Mouse (Mus musculus): ENCODE results near the gene Pnlip. TPM values are rescaled to one million over a fixed set of nuclear protein-coding genes. Genes with fewer than 3 reads are reported as not detected.

Gene Pnlip
- polyA plus RNA-seq, 1 experiment: not detected

- no peak for TF ChIP-seq GATA1 (IDR thresholded peaks at IDR 0.05; ENCODE audit: low read length)
Observed at GRCm38 (mm10) chr19:58695314-58695713, 43.0 kb downstream of the Pnlip start.

- no peak for TF ChIP-seq GATA1 (IDR thresholded peaks at IDR 0.05; ENCODE audit: low read length)
Observed at GRCm38 (mm10) chr19:58696235-58696634, 43.9 kb downstream of the Pnlip start.

GRCm38 (mm10) chr19:58704556-58704955 is 52.3 kb downstream of the Pnlip start:
- TF ChIP-seq GATA1 (IDR thresholded peaks at IDR 0.05; ENCODE audit: low read length): no peak

GRCm38 (mm10) chr19:58708611-58709010 is 56.3 kb downstream of the Pnlip start:
- no peak for TF ChIP-seq GATA1 (IDR thresholded peaks at IDR 0.05; ENCODE audit: low read length)

GRCm38 (mm10) chr19:58717925-58718324 is 65.6 kb downstream of the Pnlip start:
- TF ChIP-seq GATA1 (IDR thresholded peaks at IDR 0.05; ENCODE audit: low read length): no peak

GRCm38 (mm10) chr19:58720439-58720838 is 68.1 kb downstream of the Pnlip start:
- no peak for TF ChIP-seq GATA1 (IDR thresholded peaks at IDR 0.05; ENCODE audit: low read length)

GRCm38 (mm10) chr19:58726551-58726950 is 74.3 kb downstream of the Pnlip start:
- TF ChIP-seq GATA1 (IDR thresholded peaks at IDR 0.05; ENCODE audit: low read length): no peak

- no peak for TF ChIP-seq GATA1 (IDR thresholded peaks at IDR 0.05; ENCODE audit: low read length)
Observed at GRCm38 (mm10) chr19:58727756-58728155, 75.5 kb downstream of the Pnlip start.

- TF ChIP-seq GATA1 (IDR thresholded peaks at IDR 0.05; ENCODE audit: low read length): no peak
Observed at GRCm38 (mm10) chr19:58728445-58729031, 76.2 kb downstream of the Pnlip start, which contains the start of gene Pnliprp1. TSS of gene Pnliprp1 (plus strand) at chr19:58728887.

Other genes with a start within 250 kb of the Pnlip start
- gene Gfra1, start 196.6 kb upstream of the Pnlip start, polyA plus RNA-seq (2012): not detected in 2 replicates
- gene Ccdc172, start 140.5 kb upstream of the Pnlip start, polyA plus RNA-seq (2012): not detected in 2 replicates
- gene Pnliprp1, start 76.4 kb downstream of the Pnlip start, polyA plus RNA-seq (2012): not detected in 2 replicates
- not detected in 2 replicates for gene Pnliprp2, start 107.2 kb downstream of the Pnlip start, polyA plus RNA-seq (2012)
- not detected in 2 replicates for gene 1700019N19Rik, start 142.0 kb downstream of the Pnlip start, polyA plus RNA-seq (2012)

Data from G1E-ER4 (cell line).